Mouse (Mus musculus) left cerebral cortex, postnatal 25 days (tissue): Measurements from ENCODE around the gene Vmn1r184. TPM values are rescaled to one million over a fixed set of nuclear protein-coding genes. Genes with fewer than 3 reads are reported as not detected.
"Not testable (repeated sequence)": the region's sequence is repeated elsewhere in the genome, so short reads cannot be mapped to it uniquely, and the experiment has no call there.

ENCODE experiments used
- DNase-seq, 2 experiments: peaks; one replicate each; pipeline ENCODE4 v3.0.0; 2022; ENCODE audit warnings: low spot score in 2 of 2, mixed read lengths in 1 of 2
- intact Hi-C: fragments of 180-260 bp; cut with DNase I; formaldehyde crosslinking; loops from one replicate; pipeline ENCODE4 v1.15.1; 2025
- total RNA-seq, 2 experiments: library from RNA; stranded (reverse); gene quantifications; 2 replicates each; pipeline ENCODE4 v1.2.3; 2021

Vmn1r184 gene
- not detected for total RNA-seq

DNA sequence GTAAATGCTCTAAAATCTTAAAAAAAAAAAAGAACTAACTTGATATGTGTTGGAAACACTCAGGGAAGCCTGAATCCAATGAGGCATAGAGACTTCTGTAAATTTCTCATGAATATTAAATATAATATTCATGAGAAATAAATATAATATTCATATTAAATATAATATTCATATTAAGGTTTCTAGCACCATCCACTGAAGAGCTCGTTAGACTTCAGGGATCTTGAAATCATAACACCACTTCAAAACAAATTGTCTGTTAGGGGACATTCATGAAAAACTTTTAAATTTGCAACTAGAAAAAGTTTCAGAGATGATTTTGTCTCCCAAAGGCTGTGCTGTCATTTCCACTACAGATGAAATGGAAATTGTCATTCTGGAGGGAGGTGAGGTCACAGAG is at the start of gene Vmn1r184:
Vmn1r184 (plus strand) TSS at position 301 of the 400 bp plus-strand sequence.
- DNase-seq, intact Hi-C loops: not testable (repeated sequence)

GRCm38 (mm10) chr7:26303429-26304166 is 43.5 kb downstream of the Vmn1r184 start:
- DNase-seq, intact Hi-C loops: not testable (repeated sequence)

GRCm38 (mm10) chr7:26306926-26307325 is 46.8 kb downstream of the Vmn1r184 start, which contains the start of gene Cyp2a4:
Gene Cyp2a4, plus strand, starts transcription at chr7:26307169.
- intact Hi-C loops = not testable (repeated sequence)

GRCm38 (mm10) chr7:26311786-26312185 is 51.7 kb downstream of the Vmn1r184 start:
- DNase-seq, intact Hi-C loops: not testable (repeated sequence)

More at GRCm38 (mm10) chr7:26306926-26307325, 46.8 kb downstream of the Vmn1r184 start, which contains the start of gene Cyp2a4:
- not testable (repeated sequence) for DNase-seq

DNA sequence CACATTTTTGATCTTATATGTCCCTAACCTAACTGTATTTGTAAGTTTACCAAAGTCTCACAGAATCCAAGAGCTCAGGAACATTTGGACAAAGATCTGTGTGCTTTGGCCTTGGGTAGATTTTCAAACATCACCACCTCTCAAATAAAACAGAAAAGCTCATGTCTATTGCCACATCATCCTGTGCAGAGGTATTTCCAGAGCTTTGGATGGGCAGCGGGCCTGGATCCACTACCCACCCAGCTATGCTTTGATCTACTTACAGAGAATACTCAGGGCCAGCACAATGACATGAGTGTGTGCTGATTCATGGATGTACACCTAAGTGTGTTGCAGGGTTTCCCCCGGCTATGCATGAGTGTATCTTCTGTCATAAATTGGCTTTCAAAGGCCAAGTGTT is 55.1 kb downstream of the Vmn1r184 start:
- DNase-seq, intact Hi-C loops: not testable (repeated sequence)

- intact Hi-C loops, DNase-seq: not testable (repeated sequence)
Observed at GRCm38 (mm10) chr7:26315809-26316208, 55.7 kb downstream of the Vmn1r184 start.

Other genes starting within 250 kb of the Vmn1r184 start
- gene Cyp2b13, start 198.8 kb upstream of the Vmn1r184 start, total RNA-seq = not detected
- gene Cyp2b9, start 86.9 kb upstream of the Vmn1r184 start, total RNA-seq = not detected
- not detected for gene Cyp2a4, start 46.8 kb downstream of the Vmn1r184 start, total RNA-seq
- not detected for gene Nlrp9c, start 143.4 kb downstream of the Vmn1r184 start, total RNA-seq
- gene Nlrp4a, start 174.8 kb downstream of the Vmn1r184 start, total RNA-seq = not detected